Mouse (Mus musculus) embryonic fibroblast, embryonic 13.5 days (primary cell): Measurements from ENCODE around the gene Fbxw11.

ENCODE experiments used
- CTCF ChIP-seq: IDR thresholded peaks from 2 replicates; pipeline ENCODE4 v1.5.1; 2011; ENCODE audit warnings: mild to moderate bottlenecking, control low read depth, low read length, moderate library complexity, borderline replicate concordance; ENCODE audit not compliant: insufficient read depth
- POLR2A ChIP-seq: IDR thresholded peaks from 2 replicates; pipeline ENCODE4 v1.6.1; 2011; ENCODE audit warnings: low read depth, mild to moderate bottlenecking, control low read depth, low read length, moderate library complexity

DNA sequence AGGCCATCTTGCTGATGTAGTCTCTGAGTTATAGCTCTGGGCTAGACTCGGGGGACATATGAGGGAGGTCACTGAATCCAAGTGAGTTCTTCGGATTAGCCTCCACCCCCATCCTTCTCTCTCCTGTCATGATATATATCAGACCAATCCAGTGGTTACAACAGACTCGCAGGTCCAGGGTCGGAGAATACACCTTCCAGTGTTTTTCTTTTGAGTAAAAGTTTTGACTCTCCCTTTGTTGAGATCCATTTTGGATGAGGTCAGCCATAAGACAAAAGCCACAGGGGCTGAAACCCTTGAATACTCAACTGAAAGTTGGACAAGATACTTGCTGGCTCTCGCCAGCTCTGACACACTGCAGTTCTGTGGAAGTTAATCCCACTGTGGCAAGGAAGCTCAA, 143.7 kb downstream of the Fbxw11 start:
- TF ChIP-seq POLR2A (no peak), CTCF (no peak)
